Mouse (Mus musculus): ENCODE data around the gene Zbed4. TPM values are rescaled to one million over a fixed set of nuclear protein-coding genes. Genes with fewer than 3 reads are reported as not detected.

Gene Zbed4
- polyA plus RNA-seq, 1 experiment from 2014 or later, result 10.9 TPM

DNA sequence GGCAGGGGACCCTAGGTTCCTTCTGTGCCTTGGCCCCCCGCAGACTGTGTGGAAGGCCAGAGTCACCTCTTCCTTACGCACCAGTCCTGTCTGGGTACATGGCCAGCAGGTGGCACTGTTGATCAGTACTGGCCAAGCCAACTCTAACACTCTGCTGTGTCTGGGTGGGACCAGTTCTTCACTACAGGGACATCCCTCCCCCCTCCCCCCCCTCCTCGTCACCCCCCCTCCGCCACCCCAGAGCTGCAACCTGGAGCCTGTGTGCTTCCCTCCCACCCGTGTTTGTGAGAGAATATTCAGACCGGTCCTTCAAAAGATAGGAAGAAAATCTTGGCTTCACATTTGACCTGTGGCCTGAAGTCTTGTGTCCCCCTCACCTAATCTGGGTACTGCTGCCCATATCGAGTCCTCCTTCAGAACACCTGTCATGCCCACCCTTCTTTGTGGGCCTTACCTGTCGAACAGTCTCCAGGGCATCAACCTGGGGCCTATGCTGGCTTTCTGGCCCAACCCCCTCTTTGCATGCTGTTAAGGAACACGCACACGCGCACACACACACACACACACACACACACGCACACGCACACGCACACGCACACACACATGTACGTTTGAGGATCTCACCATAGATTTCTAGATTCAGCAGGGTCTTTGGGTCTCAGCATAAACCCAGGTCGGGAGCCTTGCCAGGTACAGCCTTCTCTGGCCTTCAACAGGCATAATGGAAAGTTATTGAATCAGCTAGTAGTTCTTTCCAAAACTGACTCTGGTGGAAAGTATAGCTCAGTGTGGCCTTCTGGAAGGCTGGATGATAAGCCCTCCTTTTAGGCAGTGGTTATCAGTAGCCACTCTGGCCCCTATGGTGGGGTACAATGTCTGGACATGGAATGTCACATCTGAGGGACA lies 77.6 kb downstream of the Zbed4 start:
- Histone ChIP-seq H3K27ac (no peak overlapping the region), H3K79me2 (ENCODE audit: inconsistent target) (no peaks in the 10 kb centered on the region), H3K36me3 (ENCODE audit: inconsistent target) (peaks cover 26% of the 10 kb centered on the region), H3K4me3 (ENCODE audit: inconsistent target) (no peak overlapping the region)
- WGBS (ENCODE audit: missing documents), result 49% methylated on average over 10 of the region's 17 CpGs

DNA sequence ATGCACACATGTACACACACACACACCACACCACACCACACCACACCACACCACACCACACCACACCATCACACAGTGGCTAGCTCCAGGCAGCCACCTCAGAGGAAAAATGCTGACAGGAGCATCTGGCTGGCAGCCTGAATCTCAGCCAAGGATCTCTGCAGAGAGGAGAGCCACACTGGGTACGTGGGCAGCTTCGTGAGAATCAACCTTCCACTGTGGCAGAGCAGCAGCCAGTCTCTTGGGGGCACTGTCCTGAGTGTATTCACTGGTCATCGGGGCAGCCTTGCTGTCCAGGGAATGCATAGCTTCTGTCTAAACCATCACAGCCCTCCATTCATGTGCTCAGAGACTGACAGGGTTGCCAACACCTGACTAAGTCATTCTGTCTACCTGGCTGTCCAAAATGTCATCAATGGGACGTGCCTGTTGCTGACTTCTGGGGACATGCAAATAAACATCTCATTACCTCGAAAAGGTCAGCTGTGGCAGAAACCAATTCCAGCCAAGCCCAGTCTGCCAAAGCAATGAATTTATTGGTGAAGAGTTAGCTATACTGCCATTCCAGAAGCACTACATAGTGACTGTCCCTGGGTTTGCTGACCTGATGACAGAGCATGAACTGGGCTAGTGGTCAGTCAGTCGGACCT lies 78.5 kb downstream of the Zbed4 start:
- 90% methylated on average over 6 of the region's 6 CpGs for WGBS (ENCODE audit: missing documents)
- H3K79me2 ChIP-seq (ENCODE audit: inconsistent target), result no peaks in the 10 kb centered on the region
- H3K27ac ChIP-seq, result no peak overlapping the region
- no peak overlapping the region for H3K4me3 ChIP-seq (ENCODE audit: inconsistent target)
- H3K36me3 ChIP-seq (ENCODE audit: inconsistent target), result peaks cover 18% of the 10 kb centered on the region

DNA sequence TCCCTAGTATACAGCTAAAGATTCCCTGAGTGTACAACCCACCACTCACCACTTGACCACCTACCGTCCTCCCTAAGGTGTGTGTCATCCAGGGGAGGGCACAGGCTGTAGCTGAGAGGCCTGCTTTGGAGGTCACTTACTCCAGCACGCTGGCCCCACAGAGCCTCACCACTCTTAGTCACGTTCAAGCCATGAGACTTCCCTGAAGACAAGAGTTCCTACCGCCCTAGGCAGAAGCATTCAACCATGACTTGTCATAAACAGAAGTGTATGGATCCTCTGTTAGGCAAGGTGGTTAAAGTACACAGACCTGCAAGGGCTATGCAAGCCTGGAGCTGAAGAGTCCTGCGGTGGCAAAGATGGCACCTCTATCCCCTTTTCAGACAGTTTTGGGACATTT lies 79.2 kb downstream of the Zbed4 start:
- 87% methylated on average over 5 of the region's 5 CpGs for WGBS (ENCODE audit: missing documents)
- Histone ChIP-seq H3K27ac (no peak overlapping the region), H3K4me3 (ENCODE audit: inconsistent target) (no peak overlapping the region), H3K79me2 (ENCODE audit: inconsistent target) (no peaks in the 10 kb centered on the region), H3K36me3 (ENCODE audit: inconsistent target) (peaks cover 10% of the 10 kb centered on the region)

DNA sequence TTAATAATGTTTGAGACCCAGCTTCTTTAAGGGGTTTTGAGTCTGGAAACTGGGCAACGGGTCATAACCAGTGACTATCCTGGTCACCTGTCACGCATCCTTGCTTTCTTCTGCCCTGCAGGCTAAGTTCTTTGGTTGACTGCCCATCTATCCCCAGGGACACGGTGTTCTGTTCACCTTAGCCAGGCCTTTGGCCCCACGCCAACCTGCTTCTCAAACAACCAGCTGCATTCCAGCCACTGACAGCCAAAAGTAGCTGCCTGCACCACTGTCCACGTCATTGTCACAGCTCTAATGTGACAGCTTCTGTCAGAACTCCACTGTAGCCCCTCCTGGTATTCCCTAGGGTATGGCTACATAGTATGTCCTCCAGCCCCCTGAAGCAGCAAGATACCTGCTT lies 80.0 kb downstream of the Zbed4 start:
- Histone ChIP-seq H3K4me3 (ENCODE audit: inconsistent target) (no peak overlapping the region), H3K27ac (no peak overlapping the region), H3K36me3 (ENCODE audit: inconsistent target) (peaks cover 2% of the 10 kb centered on the region; the same call in 1 of the 2 replicates), H3K79me2 (ENCODE audit: inconsistent target) (no peaks in the 10 kb centered on the region)
- whole genome bisulfite sequencing (ENCODE audit: missing documents), result 80% methylated on average over 5 of the region's 5 CpGs

DNA sequence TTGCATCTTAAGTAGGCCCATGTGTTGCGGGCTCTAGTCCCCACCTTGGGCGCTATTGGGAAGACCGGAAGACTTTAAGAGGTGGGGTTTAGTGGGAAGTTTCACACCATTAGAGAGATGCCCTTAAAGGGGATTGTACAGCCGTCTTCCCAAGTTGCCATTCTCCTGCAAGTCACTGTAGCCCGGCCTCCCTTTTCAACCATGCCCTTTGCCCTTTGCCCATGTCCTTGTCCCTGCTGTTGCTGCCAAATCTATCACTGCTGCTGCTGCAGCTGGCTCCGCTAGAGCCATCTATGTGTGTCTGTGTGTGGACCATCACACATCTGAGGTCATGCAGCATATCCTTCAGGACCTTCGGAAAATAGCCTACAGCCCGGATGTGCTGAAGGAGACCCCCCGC lies 81.1 kb downstream of the Zbed4 start:
- Histone ChIP-seq H3K79me2 (ENCODE audit: inconsistent target) (no peaks in the 10 kb centered on the region), H3K36me3 (ENCODE audit: inconsistent target) (no peaks in the 10 kb centered on the region), H3K27ac (no peak overlapping the region), H3K4me3 (ENCODE audit: inconsistent target) (no peak overlapping the region)
- 89% methylated on average over 9 of the region's 9 CpGs for WGBS (ENCODE audit: missing documents)

Other genes starting within 250 kb of the Zbed4 start
- not detected in 3 replicates for gene Zdhhc25, start 151.4 kb upstream of the Zbed4 start, polyA plus RNA-seq (2018)
- 24.4 to 27.9 TPM (median 25.9 TPM) in 3 replicates for gene Brd1, start 17.4 kb upstream of the Zbed4 start, polyA plus RNA-seq (2018)
- gene Alg12, start 67.7 kb downstream of the Zbed4 start, polyA plus RNA-seq (2018), result 12.8 to 16.9 TPM (median 14.4 TPM) in 3 replicates
- gene Creld2, start 68.0 kb downstream of the Zbed4 start, polyA plus RNA-seq (2018), result 23.5 to 44.3 TPM (median 25.4 TPM) in 3 replicates
- 2.9 to 8.0 TPM (median 7.6 TPM) in 3 replicates for gene Pim3, start 110.5 kb downstream of the Zbed4 start, polyA plus RNA-seq (2018)
- not detected in 3 replicates for gene Ttll8, start 202.8 kb downstream of the Zbed4 start, polyA plus RNA-seq (2018)
- gene Mlc1, start 227.3 kb downstream of the Zbed4 start, polyA plus RNA-seq (2018), result not detected in 3 replicates
- not detected in 3 replicates for gene Mov10l1, start 231.2 kb downstream of the Zbed4 start, polyA plus RNA-seq (2018)